Mouse (Mus musculus): Measurements from ENCODE around the gene Dcaf4.

GRCm38 (mm10) chr12:83582106-83582505 is 61.8 kb downstream of the Dcaf4 start:
- no peak for TF ChIP-seq ZNF384 (IDR thresholded peaks at IDR 0.05; ENCODE audit: low read depth, low read length)
- no peak for TF ChIP-seq ZC3H11A (IDR thresholded peaks at IDR 0.05; ENCODE audit: borderline replicate concordance, low read depth, low read length)
- TF ChIP-seq MAFK (IDR thresholded peaks at IDR 0.05; ENCODE audit: insufficient read depth, low read depth, low read length) = no peak
- no peak for TF ChIP-seq HCFC1 (IDR thresholded peaks at IDR 0.05; ENCODE audit: borderline replicate concordance, insufficient read depth, low read length)
